Mouse (Mus musculus) heart, embryonic 10.5 days (tissue): ENCODE results near the gene Gm21093. TPM values are rescaled to one million over a fixed set of nuclear protein-coding genes. Genes with fewer than 3 reads are reported as not detected.
"Not testable (repeated sequence)": the region's sequence is repeated elsewhere in the genome, so short reads cannot be mapped to it uniquely, and the experiment has no call there.

ENCODE experiments used
- DNase-seq: peaks from one replicate; pipeline ENCODE4 v3.0.0-alpha.2; 2017; ENCODE audit warnings: low spot score
- H3K27ac ChIP-seq: fragments of 300-500 bp; sonication (generic); 2 replicates; pipeline ENCODE4 v1.5.1; 2016; ENCODE audit warnings: mild to moderate bottlenecking
- H3K27me3 ChIP-seq: fragments of 300-500 bp; sonication (generic); 2 replicates; pipeline ENCODE4 v1.6.1; 2016; ENCODE audit warnings: mild to moderate bottlenecking; ENCODE audit not compliant: poor library complexity, insufficient read depth, severe bottlenecking
- H3K36me3 ChIP-seq: fragments of 300-500 bp; sonication (generic); 2 replicates; pipeline ENCODE4 v1.6.1; 2016; ENCODE audit warnings: mild to moderate bottlenecking, moderate library complexity
- H3K4me1 ChIP-seq: fragments of 300-500 bp; sonication (generic); 2 replicates; pipeline ENCODE4 v1.6.1; 2016; ENCODE audit warnings: mild to moderate bottlenecking
- H3K4me3 ChIP-seq: fragments of 300-500 bp; sonication (generic); 2 replicates; pipeline ENCODE4 v1.5.1; 2016; ENCODE audit warnings: mild to moderate bottlenecking, moderate library complexity
- H3K9me3 ChIP-seq: fragments of 300-500 bp; sonication (generic); 2 replicates; pipeline ENCODE4 v1.6.1; 2016; ENCODE audit warnings: mild to moderate bottlenecking, moderate library complexity
- WGBS: fragments of 180-500 bp; shearing (Covaris S2); methylation state at CpG from one replicate; pipeline ENCODE4 v1.1.7; 2016; 5-methylcytosine and 5-hydroxymethylcytosine counted together
- polyA plus RNA-seq: library from polyadenylated mRNA; unstranded; fragments of >200 nt; fragmentation: Nextera tagmentation; extraction: Ambion mirVana; gene quantifications from 2 replicates; pipeline ENCODE4 v1.2.1, GENCODE M21; 2016

The Gm21093 gene
- polyA plus RNA-seq = 0.14 TPM in 1 of 2 replicates, not detected in the other

GRCm38 (mm10) chr4:42034626-42035025 lies at the start of gene Gm21093:
TSS of gene Gm21093 (minus strand) at chr4:42034726.
- no CpG with 5 or more reads among the region's 8 CpGs for WGBS

More at GRCm38 (mm10) chr4:42034626-42035025, at the start of gene Gm21093:
- not testable (repeated sequence) for H3K4me3 ChIP-seq, DNase-seq, H3K36me3 ChIP-seq, H3K9me3 ChIP-seq, H3K27me3 ChIP-seq, H3K4me1 ChIP-seq, H3K27ac ChIP-seq

Other genes starting within 250 kb of the Gm21093 start
- gene Gm21541, start 131.1 kb downstream of the Gm21093 start, polyA plus RNA-seq = not detected in 2 replicates
- gene Gm20878, start 93.2 kb downstream of the Gm21093 start, polyA plus RNA-seq = 1.2 and 1.7 TPM in 2 replicates
- 0.06 and 0.07 TPM in 2 replicates for gene Fam205a4, start 68.7 kb downstream of the Gm21093 start, polyA plus RNA-seq
- gene Gm3893, start 56.5 kb upstream of the Gm21093 start, polyA plus RNA-seq = not detected in 2 replicates
- gene Gm13304, start 80.1 kb upstream of the Gm21093 start, polyA plus RNA-seq = 0.17 and 0.24 TPM in 2 replicates
- 0.50 and 0.74 TPM in 2 replicates for gene Gm13306, start 118.7 kb upstream of the Gm21093 start, polyA plus RNA-seq
- gene Gm13305, start 133.9 kb upstream of the Gm21093 start, polyA plus RNA-seq = 0.33 TPM in 1 of 2 replicates, not detected in the other
- gene Gm10600, start 205.9 kb upstream of the Gm21093 start, polyA plus RNA-seq = not detected in 2 replicates
- gene Ccl21b, start 221.0 kb upstream of the Gm21093 start, polyA plus RNA-seq = not detected in 2 replicates